Mouse (Mus musculus) E14TG2a.4 (cell line): ENCODE measurements around the gene Vmn2r54.
"Not testable (repeated sequence)": the region's sequence is repeated elsewhere in the genome, so short reads cannot be mapped to it uniquely, and the experiment has no call there.

Experiments
- H3K27me3 ChIP-seq: 2 replicates; pipeline ENCODE4 v1.6.1; 2014; ENCODE audit warnings: low read length, control low read depth; ENCODE audit not compliant: insufficient read depth
- H3K36me3 ChIP-seq: 2 replicates; pipeline ENCODE4 v1.6.1; 2014; ENCODE audit warnings: low read length, control low read depth; ENCODE audit not compliant: insufficient read depth
- H3K4me1 ChIP-seq: replicated peaks from 2 replicates; pipeline ENCODE4 v1.6.1; 2014; ENCODE audit warnings: low read depth, low read length, control low read depth
- H3K4me3 ChIP-seq: replicated peaks from 2 replicates; pipeline ENCODE4 v1.5.1; 2014; ENCODE audit warnings: mild to moderate bottlenecking, low read length
- H3K9me3 ChIP-seq: 2 replicates; pipeline ENCODE4 v1.6.1; 2014; ENCODE audit warnings: low read length, control low read depth
- CTCF ChIP-seq: conservative IDR thresholded peaks from 2 replicates; pipeline ENCODE4 v1.5.1; 2014; ENCODE audit warnings: low read length
- NANOG ChIP-seq: IDR thresholded peaks from 2 replicates; pipeline ENCODE4 v1.6.1; 2014; ENCODE audit warnings: borderline replicate concordance, low read length, mixed read lengths
- POU5F1 ChIP-seq: IDR thresholded peaks from 2 replicates; pipeline ENCODE4 v1.6.1; 2014; ENCODE audit warnings: low read length, borderline replicate concordance

Gene Vmn2r54

DNA sequence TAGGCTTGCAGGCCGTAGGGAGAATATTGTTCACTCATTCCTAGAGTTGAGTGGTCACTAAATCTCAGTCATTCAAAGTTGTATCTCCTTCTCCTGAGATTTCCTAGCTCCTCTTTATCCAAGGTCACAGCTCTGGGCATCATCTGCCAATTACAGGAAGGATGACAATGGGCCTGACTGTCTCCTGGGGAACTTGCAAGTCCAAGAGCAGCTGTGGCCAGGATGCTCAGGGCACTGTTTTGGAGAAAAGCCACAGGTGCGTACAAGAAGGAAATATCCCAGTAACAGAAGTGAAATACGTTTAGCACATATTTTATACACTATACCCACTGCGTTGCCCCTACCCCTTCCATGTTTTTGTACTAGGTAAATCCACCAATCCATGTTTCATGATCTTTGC is at the start of gene Vmn2r54:
Vmn2r54 (minus strand) TSS at position 101 of the 400 bp plus-strand sequence.
- not testable (repeated sequence) for H3K9me3 ChIP-seq, H3K4me3 ChIP-seq, H3K27me3 ChIP-seq, H3K4me1 ChIP-seq, H3K36me3 ChIP-seq

DNA sequence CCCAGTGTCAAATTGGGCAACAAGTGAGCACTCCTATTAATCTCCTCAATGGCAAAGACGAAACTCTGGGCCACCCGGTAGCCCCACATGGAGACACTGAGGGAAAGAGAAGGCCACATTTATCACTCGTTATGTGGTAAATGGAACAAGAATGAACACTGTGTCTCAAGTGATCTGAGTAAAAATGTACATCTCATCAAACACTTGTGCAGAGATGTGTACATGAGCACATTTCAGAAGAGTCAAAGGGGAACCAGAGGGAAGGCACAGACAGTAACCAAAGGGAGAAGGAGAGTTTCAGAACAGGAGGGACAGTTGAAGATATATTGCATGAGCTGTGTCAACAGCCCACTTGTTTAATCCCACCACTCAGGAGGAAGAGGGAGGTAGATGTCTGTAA is 44.8 kb upstream of the Vmn2r54 start, which contains the start of gene Vmn2r55:
Vmn2r55 (minus strand) TSS at position 101 of the 400 bp plus-strand sequence.
- H3K36me3 ChIP-seq, H3K9me3 ChIP-seq, H3K4me3 ChIP-seq, H3K4me1 ChIP-seq, H3K27me3 ChIP-seq: not testable (repeated sequence)

DNA sequence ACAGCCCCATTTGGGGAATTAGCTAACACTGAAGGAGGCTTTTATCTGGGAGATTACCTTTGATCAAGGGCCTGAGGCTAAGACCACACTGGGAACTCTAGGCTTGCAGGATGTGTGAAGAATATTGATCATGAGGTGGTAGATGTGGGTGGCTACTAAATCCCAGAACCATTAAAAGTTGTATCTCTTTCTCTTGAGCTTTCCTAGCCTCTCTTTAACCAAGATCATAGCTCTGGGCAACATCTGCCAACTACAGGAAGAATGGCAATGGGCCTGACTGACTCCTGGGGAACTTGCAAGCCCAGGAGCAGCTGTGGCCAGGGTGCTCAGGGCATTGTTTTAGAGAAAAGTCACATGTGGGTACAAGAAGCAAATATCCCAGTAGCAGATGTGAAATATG is 31.4 kb downstream of the Vmn2r54 start, which contains the start of gene Vmn2r53:
Vmn2r53 (minus strand) TSS at position 101 of the 400 bp plus-strand sequence.
- Histone ChIP-seq H3K4me1 (no peaks in the 10 kb centered on the region), H3K36me3 (no peaks in the 10 kb centered on the region), H3K9me3 (no peaks in the 10 kb centered on the region), H3K4me3 (no peak within 1 kb of the TSS), H3K27me3 (no peaks in the 10 kb centered on the region)
- TF ChIP-seq POU5F1 (no peak), CTCF (no peak), NANOG (no peak)
